Mouse (Mus musculus) liver, embryonic 14.5 days (tissue): ENCODE measurements around the gene Ada.

Source experiments
- CTCF ChIP-seq: IDR thresholded peaks from 2 replicates; pipeline ENCODE4 v1.5.1; 2016; ENCODE audit warnings: antibody characterized with exemption, low read depth, control low read depth
- EP300 ChIP-seq: IDR thresholded peaks from 2 replicates; pipeline ENCODE4 v1.6.1; 2016; ENCODE audit warnings: antibody characterized with exemption, low read depth

DNA sequence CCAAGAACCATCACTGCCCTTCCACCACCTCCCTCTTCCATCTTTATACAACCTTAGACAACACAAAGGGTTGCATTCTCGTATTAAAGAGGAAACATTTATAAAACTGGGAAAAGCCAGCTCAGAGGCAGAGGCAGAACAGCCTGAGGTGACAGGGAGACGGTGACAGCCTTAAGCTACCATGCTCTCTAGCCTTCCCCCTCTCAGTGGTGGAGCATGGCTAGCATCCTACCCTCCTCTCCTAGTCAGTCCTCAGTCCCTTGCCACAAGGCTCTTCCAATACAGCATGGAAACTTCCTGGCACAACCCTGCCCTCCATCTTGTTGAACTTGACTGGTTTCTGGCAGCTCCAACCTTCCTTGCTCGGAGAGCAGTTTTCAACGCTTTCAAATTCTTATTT lies 21.7 kb downstream of the Ada start:
- TF ChIP-seq CTCF: no peak
- TF ChIP-seq EP300: no peak
